Mouse (Mus musculus): ENCODE results near the gene Kat6b.
"Not testable (repeated sequence)": the region's sequence is repeated elsewhere in the genome, so short reads cannot be mapped to it uniquely, and the experiment has no call there.

The Kat6b gene

DNA sequence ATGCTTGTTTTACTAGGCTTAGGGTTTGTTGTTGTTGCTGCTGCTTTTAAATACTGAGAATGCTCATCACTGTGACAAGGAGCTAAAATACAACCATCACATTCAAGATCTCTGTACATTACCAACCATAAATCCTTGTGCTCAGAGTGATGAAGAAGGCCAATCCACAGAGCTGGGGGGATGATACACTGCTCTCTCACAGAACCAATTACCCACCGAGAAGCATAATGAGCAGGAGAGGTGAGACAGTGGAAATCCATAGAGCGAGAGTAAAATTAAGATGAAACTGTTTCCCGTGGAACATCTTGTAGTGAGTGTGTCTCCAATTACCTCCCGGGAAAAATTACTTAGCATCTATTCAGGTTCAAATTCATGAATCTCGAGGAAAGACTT, 118.9 kb downstream of the Kat6b start:
- DNase-seq, result no peak

DNA sequence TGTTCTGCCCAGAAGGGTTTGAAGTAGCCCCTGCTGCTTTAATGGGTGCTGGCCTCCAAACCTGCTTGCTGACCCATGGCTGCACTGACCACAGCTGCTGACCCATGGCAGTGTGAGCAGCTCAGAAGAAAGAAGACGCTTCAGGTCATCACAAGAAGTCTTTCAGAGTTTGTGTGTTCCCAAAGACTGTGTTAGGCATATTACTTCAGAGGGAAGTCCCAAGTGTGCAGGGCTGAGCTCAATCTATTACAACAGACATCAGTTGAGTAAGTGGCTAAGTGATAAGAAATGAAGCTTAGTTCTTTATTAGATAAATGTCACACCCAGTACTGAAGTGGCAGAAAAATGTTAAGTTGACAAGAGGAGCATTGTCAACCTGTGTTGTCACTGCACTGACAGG, 119.4 kb downstream of the Kat6b start:
- DNase-seq, result no peak

DNA sequence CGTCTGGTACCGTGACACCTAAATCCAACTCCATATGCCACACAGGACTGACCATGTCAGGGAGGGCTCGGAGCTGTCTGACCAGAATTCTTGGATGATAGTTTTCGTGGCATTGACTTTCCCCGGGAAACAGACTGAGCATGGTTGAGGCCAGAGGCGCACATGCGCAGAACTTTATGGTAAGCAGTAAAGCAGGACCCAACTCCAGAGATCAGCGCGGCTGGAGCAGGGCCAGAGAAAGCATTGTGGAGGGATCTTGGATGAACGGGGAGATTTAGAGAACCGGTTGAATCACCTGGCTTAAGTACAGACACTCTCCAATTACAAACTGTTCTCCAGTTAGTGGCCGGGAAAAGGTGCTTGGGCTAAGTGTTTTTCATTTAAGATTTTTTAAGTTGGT, 120.9 kb downstream of the Kat6b start:
- no peak for DNase-seq

DNA sequence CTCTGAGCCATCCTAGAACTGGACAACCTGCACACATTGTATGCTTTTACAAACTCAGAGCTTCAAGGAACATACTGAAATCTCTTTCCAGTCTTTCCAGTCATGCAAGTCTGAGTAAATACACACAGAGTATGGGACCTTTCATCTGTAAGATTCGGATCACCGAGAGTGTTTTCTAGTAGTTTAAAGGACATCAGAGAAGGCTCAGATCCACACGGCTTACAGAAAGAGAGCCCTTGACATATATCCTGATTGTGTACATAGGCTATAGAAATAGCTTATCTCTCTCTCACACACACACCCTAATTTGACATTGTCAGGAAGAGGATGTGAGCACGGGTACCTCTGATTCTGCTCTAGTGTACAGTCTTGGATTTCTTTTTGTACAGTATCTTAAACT, 121.7 kb downstream of the Kat6b start:
- DNase-seq, result no peak

DNA sequence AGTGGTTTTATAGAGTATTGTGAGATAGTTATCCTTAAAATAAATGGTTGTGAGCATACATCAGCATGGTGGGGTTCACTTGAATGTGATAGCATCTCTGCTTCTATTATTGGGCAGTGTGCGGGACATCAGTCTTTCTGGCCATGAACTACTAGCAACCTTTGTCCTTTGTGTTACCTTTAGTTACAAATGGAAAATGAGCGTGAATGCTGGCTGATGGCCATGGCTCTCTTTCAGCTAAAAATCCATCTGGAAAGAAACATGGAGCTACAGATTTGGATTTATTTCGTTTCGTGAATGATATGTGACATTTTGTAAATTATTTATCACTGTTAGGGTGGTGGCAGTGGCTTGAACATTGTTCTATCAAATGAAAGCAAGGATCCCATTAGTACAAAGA, 126.5 kb downstream of the Kat6b start:
- no peak for DNase-seq

DNA sequence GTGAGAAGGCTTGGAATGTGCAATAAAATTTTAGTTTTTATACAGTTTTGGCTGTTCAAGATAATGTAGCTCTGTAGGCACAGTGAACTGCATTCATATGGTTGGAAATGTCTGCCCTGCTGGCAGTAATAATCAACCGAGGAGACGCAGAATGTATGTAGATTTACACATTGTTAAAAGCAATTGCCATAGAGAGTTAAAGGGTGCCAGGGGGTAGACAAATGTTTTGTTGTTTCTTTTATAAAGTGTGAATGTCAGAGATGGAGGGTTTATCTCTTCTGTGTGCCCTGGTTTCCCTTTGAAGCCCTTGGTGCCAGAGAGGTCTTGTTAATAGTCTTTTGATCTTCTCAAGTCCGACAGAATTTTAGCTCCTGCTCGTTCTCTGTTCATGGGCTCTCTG, 127.7 kb downstream of the Kat6b start:
- DNase-seq, result no peak

DNA sequence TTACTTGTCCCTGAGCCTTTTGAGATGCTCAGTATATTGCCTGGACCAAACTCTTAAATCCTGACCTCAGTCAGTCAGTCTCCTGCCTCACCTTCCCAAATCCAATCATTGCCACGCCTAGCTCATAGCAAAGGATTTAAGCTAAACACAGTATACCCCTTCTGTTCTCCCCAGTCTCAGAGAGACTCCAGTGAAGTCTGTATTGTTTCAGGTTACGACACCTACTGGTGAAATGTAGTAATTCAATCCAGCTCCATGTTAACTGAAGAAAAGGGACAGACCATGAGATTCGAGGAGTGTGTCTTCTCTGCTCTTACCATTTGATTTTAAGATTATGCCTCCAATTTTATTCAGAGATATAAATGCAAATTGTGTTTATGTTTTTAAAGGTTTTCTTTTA, 129.0 kb downstream of the Kat6b start:
- peak; percentile 80 for DNase-seq

DNA sequence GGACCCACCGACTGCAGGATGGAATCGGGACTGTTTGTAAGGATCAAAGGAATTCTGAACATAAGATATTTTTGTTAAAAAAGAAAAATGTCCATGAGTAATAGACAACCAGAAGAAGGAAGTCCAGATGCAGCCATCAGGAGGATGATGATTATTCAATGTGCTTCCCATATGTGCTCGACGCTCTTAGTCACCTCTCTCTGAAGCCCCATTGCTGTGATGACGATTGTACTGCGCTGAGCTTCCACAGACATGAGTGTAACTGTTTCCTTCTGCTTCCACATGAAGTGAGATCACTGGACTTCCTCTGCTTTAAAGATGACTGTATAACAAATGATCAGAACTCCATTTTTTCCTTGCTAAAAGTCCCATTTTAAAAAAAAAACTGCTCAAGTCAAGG, 131.8 kb downstream of the Kat6b start:
- no peak for DNase-seq

DNA sequence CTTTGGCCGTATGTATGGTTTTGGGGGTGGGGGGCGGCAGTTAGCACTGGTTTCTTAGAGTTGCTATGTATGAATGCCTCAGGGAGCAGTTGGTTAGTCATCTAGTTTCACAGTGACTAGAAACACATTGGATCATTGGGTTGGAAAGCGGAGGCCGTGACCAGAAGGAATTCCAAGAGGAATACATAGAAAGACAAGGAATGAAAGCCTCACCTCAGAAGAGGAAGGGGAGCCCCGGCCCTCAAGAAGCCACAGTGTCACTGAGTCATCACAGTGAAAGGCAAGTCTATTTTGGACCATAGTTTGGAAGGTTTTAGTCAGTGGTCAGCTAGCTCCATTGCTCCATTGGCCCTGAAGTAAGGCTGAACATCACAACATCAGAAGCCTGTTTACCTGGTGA, 132.9 kb downstream of the Kat6b start:
- no peak for DNase-seq

DNA sequence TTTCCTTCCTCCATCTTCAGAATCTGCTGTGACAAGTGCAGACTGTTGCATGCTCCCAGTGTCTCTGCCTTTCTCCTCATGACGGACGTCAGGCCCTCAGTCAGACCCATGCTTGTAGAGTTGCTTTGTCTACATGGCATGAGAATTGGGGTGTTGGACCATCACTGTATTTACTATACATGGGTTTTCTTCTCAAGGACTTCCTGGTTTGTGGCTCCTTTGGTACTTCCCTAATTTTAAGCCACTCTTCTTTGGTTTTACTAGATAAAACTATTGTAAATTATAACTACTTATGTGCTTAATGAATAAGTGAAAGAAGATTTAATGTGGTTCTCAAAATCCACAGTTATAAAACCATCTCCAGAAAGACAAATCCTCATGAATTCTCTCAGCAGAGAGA, 134.6 kb downstream of the Kat6b start:
- no peak for DNase-seq

DNA sequence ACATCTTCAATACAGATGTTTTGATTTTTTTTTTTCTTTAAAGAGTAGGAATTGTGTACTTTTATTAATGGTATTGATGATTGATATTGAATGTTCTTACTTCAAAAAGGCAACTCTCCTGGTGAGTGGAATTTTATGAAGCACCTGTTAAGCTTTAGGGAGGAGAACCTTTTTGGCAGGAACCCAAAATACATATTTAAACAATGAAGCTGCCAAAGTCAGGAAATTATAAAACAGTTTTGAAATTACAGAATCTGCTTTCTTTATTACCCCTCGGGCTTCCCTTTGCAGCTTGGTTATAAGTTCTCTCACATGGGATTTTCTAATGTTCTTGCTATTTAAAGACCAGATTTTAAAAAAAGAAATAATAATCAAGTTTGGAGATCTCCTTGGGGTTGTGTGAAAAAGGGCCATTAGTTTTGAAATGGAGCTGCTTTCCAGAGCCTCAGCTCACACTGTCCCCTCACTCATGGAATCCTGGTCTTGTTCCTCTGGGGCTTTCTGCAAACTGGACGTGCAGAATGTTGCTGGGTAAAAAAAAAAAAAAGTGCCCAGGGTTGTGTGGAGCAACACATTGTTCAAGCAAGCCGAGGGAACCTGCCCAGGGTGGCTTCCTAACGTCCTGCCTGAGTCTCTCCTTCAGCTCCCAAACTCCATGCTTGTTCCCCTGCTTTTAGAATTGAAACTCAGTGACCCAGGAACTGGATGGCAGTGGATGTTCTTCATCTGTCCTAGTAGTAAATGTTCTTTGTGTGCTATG, 136.2 kb downstream of the Kat6b start:
- DNase-seq, result peak; percentile 40

DNA sequence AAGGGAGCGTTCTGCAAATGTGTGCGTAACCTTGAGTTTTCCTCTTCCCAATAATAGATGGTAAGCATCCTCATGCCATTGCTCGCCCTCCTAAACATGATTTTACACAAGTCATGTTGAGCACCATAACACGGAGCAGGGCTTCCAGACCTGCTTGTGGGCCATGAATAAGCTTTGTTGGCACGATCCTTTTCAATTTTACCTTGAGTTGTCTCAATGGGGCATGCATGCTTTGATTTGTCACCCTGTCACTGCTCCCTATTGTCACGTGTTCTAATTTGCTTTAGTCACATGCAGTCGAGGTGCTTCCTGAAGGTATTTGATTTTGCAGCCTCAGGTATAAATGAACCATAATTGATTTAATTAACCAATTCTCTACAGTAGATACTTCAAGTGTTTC, 138.7 kb downstream of the Kat6b start:
- DNase-seq, result no peak

DNA sequence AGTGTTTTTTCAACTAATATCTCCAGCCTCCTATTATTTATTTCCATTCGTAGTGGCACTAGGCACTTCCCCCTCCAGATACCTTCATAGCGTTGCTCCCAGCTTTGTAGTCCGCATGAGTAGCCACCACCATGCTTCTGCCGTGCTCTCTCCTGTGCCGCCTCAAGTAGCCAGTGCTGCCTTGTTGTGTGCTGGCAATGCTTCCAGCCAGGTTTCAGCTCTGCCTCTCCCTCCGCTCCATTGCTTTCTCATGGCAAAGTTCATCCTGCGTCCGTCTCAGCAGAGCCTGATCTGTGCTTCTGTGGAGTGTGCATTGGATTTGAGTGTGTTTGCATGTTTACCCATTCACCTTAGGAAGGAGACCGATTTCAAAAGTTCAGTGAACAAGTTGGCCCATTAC, 144.7 kb downstream of the Kat6b start:
- DNase-seq, result no peak

DNA sequence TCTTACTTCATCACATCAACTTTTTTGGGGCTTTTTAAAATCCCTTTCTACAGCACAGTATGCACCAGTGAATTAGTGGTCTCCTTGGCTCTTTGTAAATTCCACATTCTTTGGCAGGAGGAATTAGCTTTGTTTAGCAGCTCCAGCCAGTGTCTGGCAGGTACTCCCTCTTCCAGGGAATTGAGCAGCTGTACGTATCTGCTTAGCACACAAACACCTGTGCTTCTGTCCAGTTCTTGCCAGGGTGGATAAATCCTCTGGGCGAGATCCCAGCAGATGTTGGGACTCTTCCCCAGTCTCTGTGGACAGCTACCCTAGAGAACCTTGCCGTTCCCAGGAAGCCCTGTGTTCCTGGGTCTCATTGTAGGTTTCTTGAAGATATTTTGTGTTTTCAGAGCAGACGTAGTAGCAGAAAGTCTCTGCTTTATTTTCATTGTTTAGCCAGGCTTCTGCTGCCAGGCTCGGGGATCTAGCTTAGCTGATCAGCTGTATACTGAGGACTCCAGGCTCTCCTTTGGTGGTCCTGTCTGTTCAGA, 150.5 kb downstream of the Kat6b start:
- DNase-seq, result no peak

DNA sequence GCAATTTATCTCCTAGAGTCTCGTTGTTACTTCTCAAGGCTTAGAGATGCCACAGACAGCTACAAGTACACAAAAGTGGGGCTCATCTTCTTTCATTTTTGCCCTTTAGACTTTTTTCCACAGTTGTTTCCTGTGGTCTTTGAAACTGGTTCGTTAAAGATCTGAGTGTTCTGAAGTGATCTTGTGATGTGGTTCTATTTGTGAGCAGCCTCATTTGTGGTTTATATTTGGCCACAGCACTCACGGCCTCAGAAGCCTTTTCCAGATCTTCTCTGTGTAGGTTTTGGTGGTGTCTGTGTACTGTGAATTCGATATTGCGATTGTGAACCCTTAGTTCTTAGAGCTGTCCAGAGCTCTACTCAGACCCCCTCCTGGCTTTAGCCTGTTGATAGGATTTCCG, 155.3 kb downstream of the Kat6b start:
- DNase-seq, result no peak

DNA sequence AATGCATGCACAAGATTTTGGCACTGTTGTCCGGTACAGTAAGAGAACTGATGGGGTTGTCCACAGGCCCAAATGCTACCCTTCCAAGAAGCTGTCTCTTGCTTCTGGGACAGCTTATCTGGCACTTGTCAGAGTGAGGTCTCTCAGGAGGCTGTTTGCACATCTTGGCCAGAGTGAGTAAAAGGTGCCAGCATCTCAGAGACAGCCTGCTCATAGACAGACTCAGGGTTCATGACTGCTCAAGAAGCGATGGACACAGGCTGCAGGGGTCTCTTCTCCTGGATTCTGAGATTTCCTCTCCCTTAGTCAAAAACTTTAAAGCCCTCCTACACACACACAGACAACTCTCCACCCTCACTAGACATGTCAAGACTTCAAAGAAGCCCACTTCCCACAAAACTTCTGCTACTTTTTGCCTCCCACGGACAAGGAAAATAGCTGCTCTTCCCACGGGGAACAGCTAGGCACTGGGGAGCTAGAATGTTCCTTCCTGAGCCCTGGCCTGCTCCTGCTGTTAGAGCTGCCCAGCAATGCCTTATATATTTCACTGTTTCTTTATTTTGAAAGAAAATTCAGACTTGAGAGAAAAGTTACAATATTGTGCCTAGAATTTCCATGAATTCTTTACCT, 159.7 kb downstream of the Kat6b start:
- DNase-seq, result no peak

DNA sequence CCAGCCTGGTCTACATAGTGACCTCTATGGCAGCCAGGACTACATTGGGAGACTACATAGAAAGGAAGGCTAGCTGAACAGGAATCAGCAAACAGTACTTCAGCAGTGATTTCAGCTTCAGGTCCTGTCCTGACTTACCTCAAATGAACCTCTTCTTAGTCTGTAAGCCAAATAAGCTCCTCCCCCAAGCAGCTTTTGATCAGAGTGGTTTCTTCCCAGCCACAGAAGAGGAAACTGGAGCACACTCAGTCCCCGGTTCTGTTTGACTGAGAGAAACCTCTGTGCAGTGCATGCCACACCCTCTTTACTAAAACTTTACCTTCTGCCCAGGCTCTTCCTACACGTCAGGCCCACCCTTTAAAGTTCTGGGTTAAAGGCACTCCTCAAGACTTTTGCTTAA, 172.6 kb downstream of the Kat6b start:
- peak; percentile 77 for DNase-seq

DNA sequence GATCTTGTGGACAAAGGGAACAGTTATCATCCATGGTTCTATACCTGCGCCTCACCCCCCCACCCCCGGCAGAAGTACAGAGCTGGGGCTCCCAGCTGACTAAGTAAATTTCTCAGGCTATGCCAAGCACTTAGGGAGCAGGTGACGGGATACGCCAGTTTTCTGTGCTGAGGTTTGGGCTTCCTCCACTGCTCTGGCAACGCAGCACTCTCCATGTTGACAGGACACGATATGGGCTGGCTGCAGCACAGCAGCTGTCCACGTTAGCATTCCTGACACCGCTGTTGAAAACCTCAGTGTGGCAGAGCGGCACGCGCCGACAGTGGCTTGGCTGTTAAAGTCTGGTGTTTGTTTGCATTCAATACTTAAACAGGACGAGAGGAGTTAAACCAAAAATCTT, 177.9 kb downstream of the Kat6b start:
- DNase-seq, result peak; percentile 11

DNA sequence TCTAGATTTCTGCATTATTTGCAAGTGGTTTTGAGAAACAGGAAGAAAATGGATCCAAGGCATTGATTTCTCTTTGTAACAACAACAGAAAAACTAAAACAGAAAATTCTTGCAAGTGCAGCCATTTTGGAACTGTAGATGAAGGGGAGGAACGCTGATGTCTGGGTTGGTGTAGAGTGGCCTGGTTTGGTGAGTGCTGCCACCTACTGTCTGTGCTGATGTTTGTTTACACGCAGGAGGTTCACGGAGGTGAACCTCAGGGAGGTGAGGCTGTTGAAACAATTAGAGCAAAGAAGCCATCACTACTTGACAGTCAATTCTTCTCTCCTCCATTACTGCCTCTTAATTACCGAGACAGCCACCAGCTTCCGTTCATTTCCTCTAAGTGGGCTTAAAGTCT, 178.4 kb downstream of the Kat6b start:
- DNase-seq, result peak; percentile 81

DNA sequence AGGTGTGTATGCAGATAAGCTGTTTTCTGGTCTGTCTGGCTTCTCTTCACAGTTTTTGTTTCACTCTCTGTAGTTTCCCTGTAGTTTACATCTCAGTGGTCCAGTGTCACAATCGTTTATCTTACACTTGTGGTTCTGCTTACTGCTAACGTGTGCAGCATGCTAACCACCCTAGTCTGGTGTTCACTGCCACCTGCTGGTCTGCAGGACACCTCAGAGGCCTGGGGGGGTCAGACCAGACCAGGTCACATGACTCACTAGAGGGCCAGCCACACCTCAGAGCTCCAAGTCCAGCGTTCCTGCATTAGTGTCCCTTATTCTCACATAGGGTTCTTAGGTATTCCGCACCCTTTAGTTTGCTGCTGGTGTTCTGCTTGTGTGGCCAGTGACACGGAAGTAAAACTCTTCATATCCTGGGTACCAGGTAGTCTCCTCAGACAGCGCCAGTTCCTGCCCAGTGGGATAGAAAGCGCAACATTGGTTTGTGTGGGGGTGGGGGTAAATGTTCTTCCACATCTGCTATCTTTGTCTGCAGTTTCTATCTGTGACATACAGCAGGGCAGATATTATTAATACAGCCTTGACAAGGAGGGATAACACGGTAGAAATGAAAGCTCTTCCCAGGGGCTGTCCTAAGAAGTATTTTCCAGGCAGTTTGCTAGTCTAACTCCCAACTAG, 181.4 kb downstream of the Kat6b start:
- peak; percentile 65 for DNase-seq

DNA sequence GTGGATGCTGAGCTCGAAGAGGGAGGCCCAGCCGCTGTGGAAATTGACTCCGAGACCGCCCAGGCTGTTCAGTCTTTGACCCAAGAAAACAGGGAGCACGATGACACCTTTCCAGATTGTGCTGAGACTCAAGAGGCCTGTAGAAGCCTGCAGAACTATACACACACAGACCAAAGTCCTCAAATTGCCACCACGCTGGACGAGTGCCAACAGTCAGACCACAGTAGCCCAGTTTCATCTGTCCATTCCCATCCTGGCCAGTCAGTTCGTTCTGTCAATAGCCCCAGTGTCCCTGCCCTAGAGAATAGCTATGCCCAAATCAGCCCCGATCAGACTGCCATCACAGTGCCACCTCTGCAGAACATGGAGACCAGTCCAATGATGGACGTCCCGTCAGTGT, 188.0 kb downstream of the Kat6b start:
- DNase-seq, result peak; percentile 29

DNA sequence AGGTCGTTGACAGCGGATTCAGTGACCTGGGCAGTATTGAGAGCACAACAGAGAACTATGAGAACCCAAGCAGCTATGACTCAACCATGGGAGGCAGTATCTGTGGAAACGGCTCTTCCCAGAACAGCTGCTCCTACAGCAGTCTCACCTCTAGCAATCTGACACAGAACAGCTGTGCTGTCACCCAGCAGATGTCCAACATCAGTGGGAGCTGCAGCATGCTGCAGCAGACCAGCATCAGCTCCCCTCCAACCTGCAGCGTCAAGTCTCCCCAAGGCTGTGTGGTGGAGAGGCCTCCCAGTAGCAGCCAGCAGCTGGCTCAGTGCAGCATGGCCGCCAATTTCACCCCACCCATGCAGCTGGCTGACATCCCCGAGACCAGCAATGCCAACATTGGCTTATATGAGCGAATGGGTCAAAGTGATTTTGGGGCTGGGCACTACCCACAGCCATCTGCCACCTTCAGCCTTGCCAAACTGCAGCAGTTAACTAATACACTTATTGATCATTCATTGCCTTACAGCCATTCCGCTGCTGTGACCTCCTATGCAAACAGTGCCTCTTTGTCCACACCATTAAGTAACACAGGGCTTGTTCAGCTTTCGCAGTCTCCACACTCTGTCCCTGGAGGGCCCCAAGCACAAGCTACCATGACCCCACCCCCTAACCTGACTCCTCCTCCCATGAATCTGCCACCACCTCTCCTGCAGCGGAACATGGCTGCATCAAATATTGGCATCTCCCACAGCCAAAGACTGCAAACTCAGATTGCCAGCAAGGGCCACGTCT, 188.6 kb downstream of the Kat6b start:
- peak; percentile 67 for DNase-seq

DNA sequence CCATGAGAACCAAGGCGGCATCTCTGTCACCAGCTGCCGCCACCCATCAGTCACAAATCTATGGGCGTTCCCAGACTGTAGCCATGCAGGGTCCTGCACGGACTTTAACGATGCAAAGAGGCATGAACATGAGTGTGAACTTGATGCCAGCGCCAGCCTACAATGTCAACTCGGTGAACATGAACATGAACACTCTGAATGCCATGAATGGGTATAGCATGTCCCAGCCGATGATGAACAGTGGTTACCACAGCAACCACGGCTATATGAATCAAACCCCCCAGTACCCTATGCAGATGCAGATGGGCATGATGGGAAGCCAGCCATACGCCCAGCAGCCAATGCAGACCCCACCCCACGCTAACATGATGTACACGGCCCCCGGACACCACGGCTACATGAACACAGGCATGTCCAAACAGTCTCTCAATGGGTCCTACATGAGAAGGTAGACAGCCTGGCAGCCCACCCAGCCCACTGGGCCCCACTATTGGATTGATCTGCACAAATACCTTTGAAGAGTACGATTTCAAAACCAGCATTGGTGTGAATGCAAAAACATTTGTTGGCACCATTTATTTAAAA, 189.3 kb downstream of the Kat6b start:
- not testable (repeated sequence) for DNase-seq
